Mouse (Mus musculus) CH12.LX (cell line): ENCODE measurements around the gene Crx. TPM values are rescaled to one million over a fixed set of nuclear protein-coding genes. Genes with fewer than 3 reads are reported as not detected.
"Not testable (repeated sequence)": the region's sequence is repeated elsewhere in the genome, so short reads cannot be mapped to it uniquely, and the experiment has no call there.

ENCODE experiments used
- DNase-seq: peaks from one replicate; pipeline ENCODE4 v3.0.0-alpha.2; 2013; ENCODE audit errors: extremely low read depth
- H3K27ac ChIP-seq: 2 replicates; pipeline ENCODE4 v1.5.1; 2012; ENCODE audit warnings: low read depth, mild to moderate bottlenecking, control low read depth, moderate library complexity; ENCODE audit not compliant: insufficient read depth
- H3K27me3 ChIP-seq: replicated peaks from 2 replicates; pipeline ENCODE3; 2012; ENCODE audit warnings: inconsistent platforms
- H3K36me3 ChIP-seq, 2 experiments: replicated peaks in 1 of 2; 2 replicates each; pipeline versions ENCODE3 to v1.6.1; 2012; ENCODE audit warnings: inconsistent platforms in 1 of 2, low read length in 1 of 2, mild to moderate bottlenecking in 1 of 2, mixed read lengths in 1 of 2, moderate library complexity in 1 of 2; ENCODE audit not compliant: control insufficient read depth in 1 of 2, insufficient read depth in 1 of 2
- H3K4me1 ChIP-seq, 2 experiments: 2 replicates each; pipeline ENCODE4 v1.6.1; 2012; ENCODE audit warnings: inconsistent platforms in 1 of 2, moderate library complexity in 1 of 2; ENCODE audit not compliant: insufficient read depth in 2 of 2, control insufficient read depth in 1 of 2
- H3K4me2 ChIP-seq: 2 replicates; pipeline ENCODE4 v1.6.1; 2012; ENCODE audit warnings: low read depth, mild to moderate bottlenecking, control low read depth; ENCODE audit not compliant: poor library complexity, insufficient read depth, severe bottlenecking
- H3K4me3 ChIP-seq, 3 experiments: fragments of 150-350 bp in 1 of 3; sonication (generic) in 1 of 3; replicated peaks in 1 of 3; 2 replicates each; pipeline versions ENCODE3 to v1.5.1; 2011 to 2012; ENCODE audit warnings: low read depth in 2 of 3, low read length in 2 of 3, mild to moderate bottlenecking in 2 of 3, moderate library complexity in 2 of 3, control low read depth in 1 of 3, improper control_type of control experiment in 1 of 3, inconsistent platforms in 1 of 3, mixed read lengths in 1 of 3; ENCODE audit not compliant: poor library complexity in 1 of 3
- H3K79me2 ChIP-seq: replicated peaks from 2 replicates; pipeline ENCODE4 v1.6.1; 2012; ENCODE audit warnings: mild to moderate bottlenecking, moderate library complexity; ENCODE audit not compliant: control insufficient read depth, poor library complexity, insufficient read depth, severe bottlenecking; ENCODE audit errors: extremely low read depth
- H3K9ac ChIP-seq: 2 replicates; pipeline ENCODE4 v1.6.1; 2012; ENCODE audit warnings: low read depth, mild to moderate bottlenecking, control low read depth, moderate library complexity; ENCODE audit not compliant: insufficient read depth
- H3K9me3 ChIP-seq: replicated peaks from 2 replicates; pipeline ENCODE3; 2012; ENCODE audit warnings: low read length, inconsistent platforms, mixed read lengths
- MAFK ChIP-seq: IDR thresholded peaks from 2 replicates; pipeline ENCODE4 v1.6.1; 2011; ENCODE audit warnings: low read length, improper control_type of control experiment; ENCODE audit not compliant: insufficient replicate concordance
- MAX ChIP-seq: IDR thresholded peaks from 2 replicates; pipeline ENCODE4 v1.6.1; 2011; ENCODE audit warnings: low read length, improper control_type of control experiment
- MXI1 ChIP-seq: IDR thresholded peaks from 2 replicates; pipeline ENCODE4 v1.6.1; 2011; ENCODE audit warnings: mild to moderate bottlenecking, low read depth, low read length, improper control_type of control experiment
- NELFE ChIP-seq: IDR thresholded peaks from 2 replicates; pipeline ENCODE4 v1.6.1; 2011; ENCODE audit warnings: low read depth, low read length, improper control_type of control experiment
- POLR2AphosphoS2 ChIP-seq: IDR thresholded peaks from 2 replicates; pipeline ENCODE4 v1.6.1; 2011; ENCODE audit warnings: low read depth, low read length, improper control_type of control experiment
- ZMIZ1 ChIP-seq: IDR thresholded peaks from 2 replicates; pipeline ENCODE4 v1.6.1; 2012; ENCODE audit warnings: low read depth, mild to moderate bottlenecking, inconsistent platforms, low read length, improper control_type of control experiment
- dilution Hi-C: fragments of 300-500 bp; cut with MboI; formaldehyde crosslinking; loops from 2 replicates; pipeline ENCODE4 v1.14.3; 2020; ENCODE audit warnings: low sequenced_read_pairs; ENCODE audit not compliant: extremely low pct_unique_long_range_greater_than_20kb, extremely low pct_ligation_motif_present
- in situ Hi-C: fragments of 300-500 bp; cut with MboI; formaldehyde crosslinking; loops from 3 replicates; pipeline ENCODE4 v1.14.3; 2019; ENCODE audit warnings: low sequenced_read_pairs, low pct_ligation_motif_present, low pct_unique_long_range_greater_than_20kb, mixed read lengths
- polyA plus RNA-seq: library from polyadenylated mRNA; unstranded; fragments of >175 nt; gene quantifications from 2 replicates; pipeline ENCODE4 v1.2.1, GENCODE M21; 2012; ENCODE audit warnings: low read depth; ENCODE audit not compliant: insufficient read length
- total RNA-seq, 2 experiments: library from RNA; depleted of rRNA; stranded (reverse); fragments of 300-350 nt in 1 of 2; fragments of >200 nt in 1 of 2; gene quantifications; 2 replicates each; pipeline ENCODE4 v1.2.3; 2012 to 2014

The Crx gene
- total and polyA plus RNA-seq, 3 experiments: not detected

- H3K79me2 ChIP-seq: peaks cover 15% of the 10 kb centered on the region
- no peak for DNase-seq
- no peak overlapping the region for H3K27ac ChIP-seq
- H3K4me2 ChIP-seq: no peak overlapping the region
- H3K27me3 ChIP-seq: no peaks in the 10 kb centered on the region
- H3K4me1 ChIP-seq: peaks cover 18 to 25% of the 10 kb centered on the region in 2 experiments
- H3K4me3 ChIP-seq: no peak overlapping the region
- dilution Hi-C loops: no loop called here
- H3K9me3 ChIP-seq: no peaks in the 10 kb centered on the region
- in situ Hi-C loops: no loop called here
- TF ChIP-seq NELFE (no peak), MAX (no peak), MAFK (no peak), POLR2AphosphoS2 (peak; percentile 86)
- peaks cover 34 to 48% of the 10 kb centered on the region in 2 experiments for H3K36me3 ChIP-seq
- H3K9ac ChIP-seq: no peak overlapping the region
Measured at GRCm38 (mm10) chr7:15916134-15916723, 36.5 kb upstream of the Crx start.

- H3K36me3 ChIP-seq: peaks cover 34 to 44% of the 10 kb centered on the region in 2 experiments
- dilution Hi-C loops, in situ Hi-C loops: not testable (repeated sequence)
Measured at GRCm38 (mm10) chr7:15915695-15916094, 35.9 kb upstream of the Crx start.

GRCm38 (mm10) chr7:15914751-15915150, 35.0 kb upstream of the Crx start:
- Histone ChIP-seq H3K4me1 (peaks cover 7 to 11% of the 10 kb centered on the region in 2 experiments; a peak in 3 of 4 replicates), H3K9me3 (no peaks in the 10 kb centered on the region), H3K27ac (no peak overlapping the region), H3K4me3 (no peak overlapping the region), H3K9ac (no peak overlapping the region), H3K27me3 (no peaks in the 10 kb centered on the region), H3K36me3 (peaks cover 26 to 35% of the 10 kb centered on the region in 2 experiments), H3K4me2 (no peak overlapping the region), H3K79me2 (peaks cover under 1% of the 10 kb centered on the region; the same call in 1 of the 2 replicates)
- in situ Hi-C loops: no loop called here
- dilution Hi-C loops: no loop called here
- TF ChIP-seq ZMIZ1 (no peak), MXI1 (0 out of 2 replicates have a peak, but pooled peaks have one; percentile 29)
- TF ChIP-seq, all 38 proteins: peak for 1
- DNase-seq: no peak

More at GRCm38 (mm10) chr7:15915695-15916094, 35.9 kb upstream of the Crx start:
- H3K9ac ChIP-seq, H3K79me2 ChIP-seq, H3K27ac ChIP-seq, DNase-seq, H3K4me3 ChIP-seq, H3K4me2 ChIP-seq, H3K9me3 ChIP-seq, H3K27me3 ChIP-seq: not testable (repeated sequence)
- peaks cover 16 to 20% of the 10 kb centered on the region in 2 experiments for H3K4me1 ChIP-seq
